Mouse (Mus musculus): ENCODE results near the gene Nubp1. TPM values are rescaled to one million over a fixed set of nuclear protein-coding genes. Genes with fewer than 3 reads are reported as not detected.

Gene Nubp1
- polyA plus RNA-seq, 1 experiment from 2014 or later: 69.9 TPM

DNA sequence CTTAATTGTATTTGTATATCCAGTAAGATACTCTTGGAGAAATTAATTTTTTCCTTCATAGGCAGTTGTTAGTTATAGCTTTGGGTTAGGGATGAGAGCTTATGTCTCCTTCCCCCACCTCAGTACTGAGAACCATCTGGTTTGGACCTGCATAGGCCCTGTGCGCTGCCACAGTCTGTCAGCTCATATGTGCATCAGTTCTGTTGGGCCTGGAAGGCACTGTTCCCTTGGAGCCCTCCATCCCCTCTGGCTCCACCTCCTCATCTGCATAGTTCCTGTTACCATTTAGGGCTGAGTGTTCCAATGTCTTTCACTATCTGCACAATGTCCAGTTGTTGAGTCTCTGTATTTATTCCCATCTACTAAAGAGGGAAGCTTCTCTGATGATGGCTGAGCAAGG lies 56.5 kb downstream of the Nubp1 start:
- no peaks in the 10 kb centered on the region for H3K27me3 ChIP-seq (replicated peaks; ENCODE audit: control insufficient read depth, insufficient read depth, low read length)
- no peaks in the 10 kb centered on the region for H3K36me3 ChIP-seq (ENCODE audit: control insufficient read depth, insufficient read depth, low read length)
- 82% methylated on average over 1 of the region's 1 CpGs for WGBS
- no peaks in the 10 kb centered on the region for H3K4me1 ChIP-seq (replicated peaks; ENCODE audit: control insufficient read depth, insufficient read depth, low read length)
- no peak overlapping the region for H3K9ac ChIP-seq (ENCODE audit: low read depth, low read length)
- no peaks in the 10 kb centered on the region for H3K9me3 ChIP-seq (ENCODE audit: control insufficient read depth, low read length)
- no peak overlapping the region for H3K4me2 ChIP-seq
- no peak overlapping the region for H3K4me3 ChIP-seq (ENCODE audit: low read depth, low read length)
- ATAC-seq (replicated peaks; ENCODE audit: low FRiP score): no peak
- no peak overlapping the region for H3K27ac ChIP-seq (ENCODE audit: low read depth, low read length)
- DNase-seq (ENCODE audit: low spot score): no peak

DNA sequence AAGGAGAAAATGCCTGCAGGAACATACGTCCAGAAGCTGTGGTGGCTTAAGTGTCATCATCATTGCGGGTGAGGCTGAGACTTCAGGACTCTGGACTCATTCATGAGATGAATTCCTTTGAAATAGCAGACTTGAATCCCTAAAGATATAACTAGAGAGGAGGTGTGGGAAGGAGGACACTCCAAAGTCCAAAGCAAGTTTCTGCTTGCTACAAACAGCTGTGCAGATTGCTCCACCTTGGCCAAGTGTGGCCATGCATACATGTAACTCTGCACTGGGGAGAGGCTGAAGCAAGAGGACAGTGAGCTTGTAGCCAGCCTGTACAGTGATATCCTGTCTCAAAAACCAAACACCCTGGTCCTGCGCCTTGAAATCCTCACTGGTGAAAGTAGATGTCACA lies 60.2 kb downstream of the Nubp1 start:
- no peak overlapping the region for H3K4me3 ChIP-seq (ENCODE audit: low read depth, low read length)
- no peaks in the 10 kb centered on the region for H3K27me3 ChIP-seq (replicated peaks; ENCODE audit: control insufficient read depth, insufficient read depth, low read length)
- no peaks in the 10 kb centered on the region for H3K36me3 ChIP-seq (ENCODE audit: control insufficient read depth, insufficient read depth, low read length)
- ATAC-seq (replicated peaks; ENCODE audit: low FRiP score) (no peak), DNase-seq (ENCODE audit: low spot score) (no peak)
- no peak overlapping the region for H3K9ac ChIP-seq (ENCODE audit: low read depth, low read length)
- H3K4me1 ChIP-seq (replicated peaks; ENCODE audit: control insufficient read depth, insufficient read depth, low read length): no peaks in the 10 kb centered on the region
- H3K9me3 ChIP-seq (ENCODE audit: control insufficient read depth, low read length): no peaks in the 10 kb centered on the region
- H3K4me2 ChIP-seq: no peak overlapping the region
- WGBS: 83% methylated on average over 3 of the region's 3 CpGs
- no peak overlapping the region for H3K27ac ChIP-seq (ENCODE audit: low read depth, low read length)

Other genes with a start within 250 kb of the Nubp1 start
- gene Rpl39l, start 241.7 kb upstream of the Nubp1 start, polyA plus RNA-seq (2014; fragmentation: Nextera tagmentation; extraction: Ambion mirVana): 1.7 TPM in 2 replicates
- gene Atf7ip2, start 219.2 kb upstream of the Nubp1 start, polyA plus RNA-seq (2014; fragmentation: Nextera tagmentation; extraction: Ambion mirVana): 1.3 and 1.6 TPM in 2 replicates
- 8.5 and 9.0 TPM in 2 replicates for gene Emp2, start 98.0 kb upstream of the Nubp1 start, polyA plus RNA-seq (2014; fragmentation: Nextera tagmentation; extraction: Ambion mirVana)
- gene Tekt5, start 16.5 kb upstream of the Nubp1 start, polyA plus RNA-seq (2014; fragmentation: Nextera tagmentation; extraction: Ambion mirVana): 0.16 TPM in 1 of 2 replicates, not detected in the other
- gene Tvp23a, start 35.4 kb downstream of the Nubp1 start, polyA plus RNA-seq (2014; fragmentation: Nextera tagmentation; extraction: Ambion mirVana): 4.6 and 4.9 TPM in 2 replicates
- 0.05 and 0.14 TPM in 2 replicates for gene Ciita, start 68.1 kb downstream of the Nubp1 start, polyA plus RNA-seq (2014; fragmentation: Nextera tagmentation; extraction: Ambion mirVana)
- gene Dexi, start 131.1 kb downstream of the Nubp1 start, polyA plus RNA-seq (2014; fragmentation: Nextera tagmentation; extraction: Ambion mirVana): 8.7 and 9.6 TPM in 2 replicates
- gene Clec16a, start 133.4 kb downstream of the Nubp1 start, polyA plus RNA-seq (2014; fragmentation: Nextera tagmentation; extraction: Ambion mirVana): 25.6 and 27.4 TPM in 2 replicates

Data from liver, embryonic 11.5 days (tissue).